Mouse (Mus musculus): ENCODE data around the gene Sf3b5. TPM values are rescaled to one million over a fixed set of nuclear protein-coding genes. Genes with fewer than 3 reads are reported as not detected.

The Sf3b5 gene
- total and polyA plus RNA-seq, 3 experiments = 41.9 to 51.3 (median 49.1) TPM

DNA sequence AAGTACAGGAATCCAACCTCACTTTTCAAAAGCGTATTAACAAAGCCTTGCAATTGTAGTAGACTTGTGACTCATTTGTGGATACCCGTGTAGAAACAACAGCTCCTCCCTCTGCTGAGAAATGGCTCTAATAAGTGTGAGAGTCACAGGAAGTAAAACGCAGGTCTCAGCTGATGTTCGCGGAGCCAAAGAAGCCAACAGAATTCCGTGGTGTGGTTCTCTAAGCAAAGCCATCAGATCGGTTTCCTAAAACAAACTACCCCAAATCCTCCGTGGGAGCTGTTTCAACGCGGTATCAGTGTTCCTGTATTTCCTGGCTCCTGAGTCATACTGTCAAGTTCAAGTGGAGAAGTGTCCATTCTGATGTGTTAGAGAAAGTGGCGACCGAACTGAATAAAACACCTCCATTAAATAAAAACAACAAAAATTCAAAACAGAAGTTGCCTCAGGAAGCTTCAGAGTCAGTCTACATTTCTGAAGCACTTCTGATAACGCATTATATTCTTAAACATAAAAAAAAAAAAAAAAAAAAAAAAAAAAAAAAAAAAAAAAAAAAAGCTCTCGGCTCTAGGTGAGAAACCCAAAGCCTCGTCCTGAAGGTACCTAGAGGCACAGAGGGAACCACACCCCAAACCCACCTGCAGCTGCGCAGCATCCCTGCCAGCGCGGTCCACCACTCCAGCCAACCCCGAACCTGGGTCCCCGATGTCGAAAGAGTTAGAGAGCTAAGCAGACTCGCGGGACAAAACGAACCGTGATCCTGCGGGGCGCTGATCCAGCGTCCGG lies 41.6 kb upstream of the Sf3b5 start (continued):
- TF ChIP-seq MAZ (IDR thresholded peaks at IDR 0.05; ENCODE audit: low read depth, low read length) (0 out of 2 replicates have a peak, but pooled peaks have one; percentile 54), HCFC1 (IDR thresholded peaks at IDR 0.05; ENCODE audit: low read depth, low read length) (peak; percentile 37), ETS1 (conservative IDR thresholded peaks at IDR 0.05; ENCODE audit: low read depth, low read length) (peak; percentile 72; the same call in 1 of the 2 replicates), MAFK (IDR thresholded peaks at IDR 0.05; ENCODE audit: insufficient replicate concordance, low read length) (no peak), POLR2A (IDR thresholded peaks at IDR 0.05; ENCODE audit: low read depth, low read length) (no peak), USF1 (IDR thresholded peaks at IDR 0.05; ENCODE audit: low read depth, low read length) (no peak), E2F4 (IDR thresholded peaks at IDR 0.05; ENCODE audit: insufficient replicate concordance, low read depth, low read length) (no peak), BHLHE40 (IDR thresholded peaks at IDR 0.05; ENCODE audit: low read depth, low read length) (peak; percentile 87), POLR2AphosphoS2 (IDR thresholded peaks at IDR 0.05; ENCODE audit: low read depth, low read length) (no peak), ZNF384 (IDR thresholded peaks at IDR 0.05; ENCODE audit: low read depth, low read length) (peak; percentile 94)

DNA sequence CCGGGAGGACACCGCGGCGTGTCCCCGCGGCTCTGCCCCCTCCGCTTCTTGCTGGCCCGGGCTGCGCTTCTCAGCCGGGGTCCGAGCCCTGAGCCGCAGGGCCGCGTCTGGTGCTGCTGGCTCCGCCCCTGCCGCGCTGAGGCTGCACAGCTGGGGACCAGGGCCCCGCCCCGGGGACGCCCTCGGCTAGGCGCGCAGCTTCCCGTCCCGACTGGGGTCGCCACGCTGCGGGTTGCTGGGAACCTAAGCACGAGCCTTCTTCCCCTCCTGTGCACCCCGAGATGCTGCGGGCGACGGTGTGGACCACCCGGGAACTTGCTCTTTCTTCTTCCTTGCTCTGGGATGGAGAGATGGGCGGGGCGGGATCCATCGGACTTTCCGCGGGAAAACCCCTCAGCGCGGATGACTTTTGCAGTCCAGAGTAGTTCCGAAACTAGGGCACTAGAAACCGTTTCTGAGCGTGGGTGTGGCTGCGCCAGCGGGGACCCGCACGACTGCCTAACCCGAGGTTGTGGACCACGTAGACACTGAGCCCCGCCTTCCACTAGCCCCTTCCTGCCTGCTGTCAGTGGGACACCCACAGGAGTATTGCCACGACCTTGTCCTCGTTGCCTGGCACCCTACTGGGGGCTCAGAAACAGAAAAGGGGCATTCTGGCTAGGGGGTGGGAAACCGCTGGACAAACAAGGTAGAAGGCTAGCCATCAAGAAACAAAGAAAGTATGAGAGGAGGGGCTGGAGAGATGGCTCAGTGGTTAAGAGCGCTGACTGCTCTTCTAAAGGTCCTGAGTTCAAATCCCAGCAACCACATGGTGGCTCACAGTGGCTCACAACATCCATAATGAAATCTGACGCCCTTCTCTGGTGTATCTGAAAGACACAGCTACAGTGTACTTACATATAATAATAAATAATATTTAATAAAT lies 40.7 kb upstream of the Sf3b5 start, which contains the start of gene Stx11:
Gene Stx11, minus strand, starts transcription at position 148 of the 925 bp plus-strand sequence.
- in situ Hi-C loops (cut with MboI; ENCODE audit: low pct_ligation_motif_present, low pct_unique_long_range_greater_than_20kb, low sequenced_read_pairs) = no loop called here
- Histone ChIP-seq H3K27me3 (replicated peaks) (no peaks in the 10 kb centered on the region), H3K27ac (ENCODE audit: insufficient read depth, low read depth) (peak within 1 kb of the TSS; percentile 68), H3K4me2 (ENCODE audit: insufficient read depth, low read depth, poor library complexity, severe bottlenecking) (peak within 1 kb of the TSS; percentile 88; the same call in 1 of the 2 replicates), H3K4me3 (replicated peaks in 1 of 3; ENCODE audit: low read depth in 2 of 3, low read length in 2 of 3, poor library complexity in 1 of 3) (peak within 1 kb of the TSS; percentile 68 to 88 (median 82)), H3K79me2 (replicated peaks; ENCODE audit: control insufficient read depth, extremely low read depth, insufficient read depth, poor library complexity, severe bottlenecking) (peaks cover 28% of the 10 kb centered on the region), H3K36me3 (replicated peaks in 1 of 2; ENCODE audit: control insufficient read depth in 1 of 2, insufficient read depth in 1 of 2, low read length in 1 of 2) (peaks cover 18 to 26% of the 10 kb centered on the region in 2 experiments), H3K9ac (ENCODE audit: insufficient read depth, low read depth) (peak within 1 kb of the TSS; percentile 58), H3K9me3 (replicated peaks; ENCODE audit: low read length) (peaks cover 12% of the 10 kb centered on the region), H3K4me1 (ENCODE audit: control insufficient read depth in 1 of 2, insufficient read depth in 2 of 2) (peaks cover 16 to 40% of the 10 kb centered on the region in 2 experiments)
- DNase-seq (ENCODE audit: extremely low read depth) = peak; percentile 80
- dilution Hi-C loops (cut with MboI; ENCODE audit: extremely low pct_ligation_motif_present, extremely low pct_unique_long_range_greater_than_20kb, low sequenced_read_pairs) = no loop called here
- TF ChIP-seq CHD2 (IDR thresholded peaks at IDR 0.05; ENCODE audit: low read length) (peak; percentile 52; the same call in 1 of the 2 replicates), KAT2A (IDR thresholded peaks at IDR 0.05; ENCODE audit: insufficient replicate concordance, low read length) (no peak), MEF2A (IDR thresholded peaks at IDR 0.05; ENCODE audit: borderline replicate concordance, low read depth, low read length) (peak; percentile 77), TCF12 (IDR thresholded peaks at IDR 0.05; ENCODE audit: low read depth, low read length) (peak; percentile 85), ELF1 (IDR thresholded peaks at IDR 0.05; ENCODE audit: low read depth, low read length) (peak; percentile 53), RAD21 (IDR thresholded peaks at IDR 0.05; ENCODE audit: low read depth, low read length) (no peak), TBP (conservative IDR thresholded peaks at IDR 0.05; ENCODE audit: low read depth, low read length) (0 out of 2 replicates have a peak, but pooled peaks have one; percentile 8), POLR2A (IDR thresholded peaks at IDR 0.05; ENCODE audit: low read depth, low read length) (peak; percentile 82), ZMIZ1 (IDR thresholded peaks at IDR 0.05; ENCODE audit: low read depth, low read length) (peak; percentile 88), CTCF (conservative IDR thresholded peaks at IDR 0.05 in 1 of 2, IDR thresholded peaks at IDR 0.05 in 1 of 2; ENCODE audit: low read depth in 2 of 2, low read length in 2 of 2) (no peak), MAZ (IDR thresholded peaks at IDR 0.05; ENCODE audit: low read depth, low read length) (peak; percentile 20; the same call in 1 of the 2 replicates), GABPA (IDR thresholded peaks at IDR 0.05; ENCODE audit: insufficient replicate concordance, low read depth, low read length) (no peak), PAX5 (IDR thresholded peaks at IDR 0.05; ENCODE audit: low read length) (no peak), SMC3 (IDR thresholded peaks at IDR 0.05; ENCODE audit: low read depth, low read length) (no peak), MYC (IDR thresholded peaks at IDR 0.05; ENCODE audit: low read depth, low read length) (no peak), NRF1 (IDR thresholded peaks at IDR 0.05; ENCODE audit: low read depth, low read length) (peak; percentile 14; the same call in 1 of the 2 replicates), MXI1 (IDR thresholded peaks at IDR 0.05; ENCODE audit: low read depth, low read length) (peak; percentile 83), UBTF (IDR thresholded peaks at IDR 0.05; ENCODE audit: low read depth, low read length) (peak; percentile 67; the same call in 1 of the 2 replicates), IRF4 (IDR thresholded peaks at IDR 0.05; ENCODE audit: low read depth, low read length) (peak; percentile 88), JUND (conservative IDR thresholded peaks at IDR 0.05; ENCODE audit: low read depth, low read length) (no peak), BHLHE40 (IDR thresholded peaks at IDR 0.05; ENCODE audit: low read depth, low read length) (peak; percentile 81), RCOR1 (conservative IDR thresholded peaks at IDR 0.05; ENCODE audit: low read depth, low read length) (no peak), ZKSCAN1 (IDR thresholded peaks at IDR 0.05; ENCODE audit: borderline replicate concordance, low read depth, low read length) (no peak), USF2 (conservative IDR thresholded peaks at IDR 0.05; ENCODE audit: low read depth, low read length) (no peak), POLR2AphosphoS2 (IDR thresholded peaks at IDR 0.05; ENCODE audit: low read depth, low read length) (no peak), ZNF384 (IDR thresholded peaks at IDR 0.05; ENCODE audit: low read depth, low read length) (no peak), ETS1 (conservative IDR thresholded peaks at IDR 0.05; ENCODE audit: low read depth, low read length) (peak; percentile 42)

Measured in CH12.LX (cell line).